Mouse (Mus musculus) ES-Bruce4 (cell line): Measurements from ENCODE around the gene Camta1. TPM values are rescaled to one million over a fixed set of nuclear protein-coding genes. Genes with fewer than 3 reads are reported as not detected.

Experiments
- H3K27ac ChIP-seq: 2 replicates; pipeline ENCODE4 v1.5.1; 2012; ENCODE audit warnings: low read length, inconsistent platforms; ENCODE audit not compliant: insufficient read depth
- H3K27me3 ChIP-seq: 2 replicates; pipeline ENCODE4 v1.6.1; 2012; ENCODE audit warnings: mild to moderate bottlenecking, low read length, inconsistent platforms; ENCODE audit not compliant: control insufficient read depth, poor library complexity, insufficient read depth, severe bottlenecking
- H3K36me3 ChIP-seq: 2 replicates; pipeline ENCODE4 v1.6.1; 2012; ENCODE audit warnings: inconsistent platforms, mild to moderate bottlenecking, low read length, moderate library complexity; ENCODE audit not compliant: control insufficient read depth, poor library complexity, insufficient read depth, severe bottlenecking
- H3K4me1 ChIP-seq: one replicate; pipeline ENCODE4 v1.8.1; 2011; ENCODE audit warnings: low read length; ENCODE audit not compliant: control insufficient read depth, insufficient read depth
- H3K4me3 ChIP-seq: 2 replicates; pipeline ENCODE4 v1.5.1; 2011; ENCODE audit warnings: low read depth, mild to moderate bottlenecking, low read length
- H3K9ac ChIP-seq: 2 replicates; pipeline ENCODE4 v1.6.1; 2012; ENCODE audit warnings: low read depth, mild to moderate bottlenecking, inconsistent platforms; ENCODE audit not compliant: poor library complexity, severe bottlenecking
- H3K9me3 ChIP-seq: replicated peaks from 2 replicates; pipeline ENCODE4 v1.6.1; 2012; ENCODE audit warnings: mild to moderate bottlenecking, low read length, inconsistent platforms; ENCODE audit not compliant: control insufficient read depth, poor library complexity, insufficient read depth, severe bottlenecking
- CTCF ChIP-seq: IDR thresholded peaks from one replicate; pipeline ENCODE4 v1.8.1; 2011; ENCODE audit warnings: low read depth, low read length
- EP300 ChIP-seq: IDR thresholded peaks from 2 replicates; pipeline ENCODE4 v1.6.1; 2011; ENCODE audit warnings: low read depth, low read length; ENCODE audit not compliant: insufficient read depth
- POLR2A ChIP-seq: IDR thresholded peaks from one replicate; pipeline ENCODE4 v1.8.1; 2011; ENCODE audit warnings: low read length; ENCODE audit not compliant: insufficient read depth
- polyA plus RNA-seq: library from polyadenylated mRNA; stranded (reverse); fragments of >200 nt; gene quantifications from 2 replicates; pipeline ENCODE4 v1.2.4, GENCODE M21; 2011; ENCODE audit warnings: low read depth; ENCODE audit not compliant: missing spikeins, insufficient read depth, insufficient read length

The Camta1 gene
- polyA plus RNA-seq, 1 experiment, result 85.3 TPM

GRCm38 (mm10) chr4:151538446-151539166, 323.1 kb downstream of the Camta1 start:
- Histone ChIP-seq H3K9ac (no peak overlapping the region), H3K4me3 (no peak overlapping the region), H3K36me3 (no peaks in the 10 kb centered on the region), H3K4me1 (no peaks in the 10 kb centered on the region), H3K27ac (no peak overlapping the region), H3K9me3 (no peaks in the 10 kb centered on the region), H3K27me3 (no peaks in the 10 kb centered on the region)
- TF ChIP-seq EP300 (no peak), POLR2A (no peak), CTCF (no peak)

- H3K36me3 ChIP-seq, result no peaks in the 10 kb centered on the region
- H3K9ac ChIP-seq, result no peak overlapping the region
- no peak overlapping the region for H3K4me3 ChIP-seq
- no peaks in the 10 kb centered on the region for H3K4me1 ChIP-seq
- no peak overlapping the region for H3K27ac ChIP-seq
- H3K27me3 ChIP-seq, result no peaks in the 10 kb centered on the region
- TF ChIP-seq EP300, result no peak
- TF ChIP-seq CTCF, result no peak
- TF ChIP-seq POLR2A, result no peak
- no peaks in the 10 kb centered on the region for H3K9me3 ChIP-seq
Observed at GRCm38 (mm10) chr4:151535916-151536450, 325.7 kb downstream of the Camta1 start.

- no peaks in the 10 kb centered on the region for H3K27me3 ChIP-seq
- H3K4me3 ChIP-seq, result no peak overlapping the region
- no peak overlapping the region for H3K9ac ChIP-seq
- no peaks in the 10 kb centered on the region for H3K4me1 ChIP-seq
- no peak overlapping the region for H3K27ac ChIP-seq
- no peak for TF ChIP-seq EP300
- TF ChIP-seq POLR2A, result no peak
- TF ChIP-seq CTCF, result no peak
- H3K9me3 ChIP-seq, result no peaks in the 10 kb centered on the region
- H3K36me3 ChIP-seq, result no peaks in the 10 kb centered on the region
Observed at GRCm38 (mm10) chr4:151533451-151533850, 328.2 kb downstream of the Camta1 start.

GRCm38 (mm10) chr4:151528436-151528835, 333.2 kb downstream of the Camta1 start:
- no peaks in the 10 kb centered on the region for H3K4me1 ChIP-seq
- H3K27me3 ChIP-seq, result no peaks in the 10 kb centered on the region
- no peaks in the 10 kb centered on the region for H3K9me3 ChIP-seq
- H3K36me3 ChIP-seq, result no peaks in the 10 kb centered on the region
- TF ChIP-seq EP300 (no peak), POLR2A (no peak), CTCF (no peak)
- H3K9ac ChIP-seq, result no peak overlapping the region
- H3K4me3 ChIP-seq, result no peak overlapping the region
- H3K27ac ChIP-seq, result no peak overlapping the region

- Histone ChIP-seq H3K9me3 (no peaks in the 10 kb centered on the region), H3K9ac (no peak overlapping the region), H3K4me1 (no peaks in the 10 kb centered on the region), H3K27me3 (no peaks in the 10 kb centered on the region), H3K27ac (no peak overlapping the region), H3K4me3 (no peak overlapping the region), H3K36me3 (no peaks in the 10 kb centered on the region)
- no peak for TF ChIP-seq POLR2A
- TF ChIP-seq CTCF, result no peak
- TF ChIP-seq EP300, result no peak
Observed at GRCm38 (mm10) chr4:151527763-151528162, 333.9 kb downstream of the Camta1 start.

- Histone ChIP-seq H3K27ac (no peak overlapping the region), H3K27me3 (no peaks in the 10 kb centered on the region)
- TF ChIP-seq EP300 (no peak), CTCF (no peak), POLR2A (no peak)
Observed at GRCm38 (mm10) chr4:151520103-151520502, 341.6 kb downstream of the Camta1 start.

More at GRCm38 (mm10) chr4:151520103-151520502, 341.6 kb downstream of the Camta1 start:
- Histone ChIP-seq H3K9me3 (no peaks in the 10 kb centered on the region), H3K4me1 (no peaks in the 10 kb centered on the region), H3K9ac (no peak overlapping the region), H3K4me3 (no peak overlapping the region), H3K36me3 (no peaks in the 10 kb centered on the region)
